Mouse (Mus musculus) adrenal gland (tissue): Measurements from ENCODE around the gene Cdiptos.

Experiments used
- intact Hi-C: fragments of 180-260 bp; cut with DNase I; formaldehyde crosslinking; loops from one replicate; pipeline ENCODE4 v1.15.1; 2025

Cdiptos gene

GRCm38 (mm10) chr7:126929046-126929445 lies 46.9 kb downstream of the Cdiptos start:
- intact Hi-C loops = loop anchor here (5.0 kb wide), 1 partner anchor 42 kb away; no protein-coding TSS in a partner anchor

- intact Hi-C loops = loop anchor here (5.0 kb wide), 1 partner anchor 41 kb away; no protein-coding TSS in a partner anchor
Observed at GRCm38 (mm10) chr7:126928384-126929037, 47.4 kb downstream of the Cdiptos start, which contains the start of gene Kctd13. Kctd13 (plus strand) TSS chr7:126928879.

DNA sequence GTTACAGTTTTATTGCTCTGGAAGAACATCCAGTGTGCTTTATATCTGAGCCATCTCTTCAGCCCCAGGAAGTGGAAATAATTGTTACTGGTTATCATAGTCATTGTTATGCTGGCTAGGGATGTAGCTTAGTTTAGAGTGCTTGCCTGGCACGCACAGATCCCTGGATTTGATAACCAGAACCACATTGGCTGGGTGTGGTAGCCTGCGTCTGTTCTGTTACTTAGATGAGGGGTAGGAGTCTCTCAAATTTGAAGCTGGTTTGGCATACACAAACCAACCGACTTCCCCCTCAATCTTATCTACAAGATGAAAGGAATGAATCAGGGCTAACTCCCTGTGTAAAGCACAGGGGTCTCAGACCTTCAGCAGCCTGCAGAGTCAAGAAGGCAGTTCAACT lies 49.6 kb downstream of the Cdiptos start:
- intact Hi-C loops = loop anchor here (5.0 kb wide), 1 partner anchor 39 kb away; no protein-coding TSS in a partner anchor

- intact Hi-C loops = no loop called here
Observed at GRCm38 (mm10) chr7:126923999-126924398, 51.9 kb downstream of the Cdiptos start.

GRCm38 (mm10) chr7:126922624-126923060 lies 53.3 kb downstream of the Cdiptos start, which contains the start of gene Tmem219:
Tmem219 (minus strand) TSS chr7:126922917.
- intact Hi-C loops = no loop called here
